Mouse (Mus musculus) CH12.LX (cell line): ENCODE data around the gene Trex2. TPM values are rescaled to one million over a fixed set of nuclear protein-coding genes. Genes with fewer than 3 reads are reported as not detected.
A peak's percentile ranks its signal among the peaks of the same experiment; 100 is the strongest.

Source experiments
- DNase-seq: peaks from one replicate; pipeline ENCODE4 v3.0.0-alpha.2; 2013; ENCODE audit errors: extremely low read depth
- H3K27ac ChIP-seq: 2 replicates; pipeline ENCODE4 v1.5.1; 2012; ENCODE audit warnings: low read depth, mild to moderate bottlenecking, control low read depth, moderate library complexity; ENCODE audit not compliant: insufficient read depth
- H3K27me3 ChIP-seq: replicated peaks from 2 replicates; pipeline ENCODE3; 2012; ENCODE audit warnings: inconsistent platforms
- H3K36me3 ChIP-seq, 2 experiments: replicated peaks in 1 of 2; 2 replicates each; pipeline versions ENCODE3 to v1.6.1; 2012; ENCODE audit warnings: inconsistent platforms in 1 of 2, low read length in 1 of 2, mild to moderate bottlenecking in 1 of 2, mixed read lengths in 1 of 2, moderate library complexity in 1 of 2; ENCODE audit not compliant: control insufficient read depth in 1 of 2, insufficient read depth in 1 of 2
- H3K4me1 ChIP-seq, 2 experiments: 2 replicates each; pipeline ENCODE4 v1.6.1; 2012; ENCODE audit warnings: inconsistent platforms in 1 of 2, moderate library complexity in 1 of 2; ENCODE audit not compliant: insufficient read depth in 2 of 2, control insufficient read depth in 1 of 2
- H3K4me2 ChIP-seq: 2 replicates; pipeline ENCODE4 v1.6.1; 2012; ENCODE audit warnings: low read depth, mild to moderate bottlenecking, control low read depth; ENCODE audit not compliant: poor library complexity, insufficient read depth, severe bottlenecking
- H3K4me3 ChIP-seq, 3 experiments: fragments of 150-350 bp in 1 of 3; sonication (generic) in 1 of 3; replicated peaks in 1 of 3; 2 replicates each; pipeline versions ENCODE3 to v1.5.1; 2011 to 2012; ENCODE audit warnings: low read depth in 2 of 3, low read length in 2 of 3, mild to moderate bottlenecking in 2 of 3, moderate library complexity in 2 of 3, control low read depth in 1 of 3, improper control_type of control experiment in 1 of 3, inconsistent platforms in 1 of 3, mixed read lengths in 1 of 3; ENCODE audit not compliant: poor library complexity in 1 of 3
- H3K79me2 ChIP-seq: replicated peaks from 2 replicates; pipeline ENCODE4 v1.6.1; 2012; ENCODE audit warnings: mild to moderate bottlenecking, moderate library complexity; ENCODE audit not compliant: control insufficient read depth, poor library complexity, insufficient read depth, severe bottlenecking; ENCODE audit errors: extremely low read depth
- H3K9ac ChIP-seq: 2 replicates; pipeline ENCODE4 v1.6.1; 2012; ENCODE audit warnings: low read depth, mild to moderate bottlenecking, control low read depth, moderate library complexity; ENCODE audit not compliant: insufficient read depth
- H3K9me3 ChIP-seq: replicated peaks from 2 replicates; pipeline ENCODE3; 2012; ENCODE audit warnings: low read length, inconsistent platforms, mixed read lengths
- BHLHE40 ChIP-seq: IDR thresholded peaks from 2 replicates; pipeline ENCODE4 v1.6.1; 2011; ENCODE audit warnings: mild to moderate bottlenecking, low read depth, low read length, improper control_type of control experiment
- CHD1 ChIP-seq: IDR thresholded peaks from 2 replicates; pipeline ENCODE4 v1.6.1; 2012; ENCODE audit warnings: low read depth, low read length, improper control_type of control experiment, inconsistent platforms
- CTCF ChIP-seq, 2 experiments: IDR thresholded peaks in 1 of 2; conservative IDR thresholded peaks in 1 of 2; 2 replicates each; pipeline ENCODE4 v1.5.1; 2011 to 2012; ENCODE audit warnings: low read depth in 2 of 2, low read length in 2 of 2, improper control_type of control experiment in 1 of 2, inconsistent platforms in 1 of 2, mild to moderate bottlenecking in 1 of 2, moderate library complexity in 1 of 2
- E2F4 ChIP-seq: IDR thresholded peaks from 2 replicates; pipeline ENCODE4 v1.6.1; 2011; ENCODE audit warnings: low read depth, low read length, improper control_type of control experiment; ENCODE audit not compliant: insufficient replicate concordance
- ELF1 ChIP-seq: IDR thresholded peaks from 2 replicates; pipeline ENCODE4 v1.6.1; 2014; ENCODE audit warnings: low read depth, mild to moderate bottlenecking, inconsistent platforms, low read length, improper control_type of control experiment
- ETS1 ChIP-seq: conservative IDR thresholded peaks from 2 replicates; pipeline ENCODE4 v1.6.1; 2012; ENCODE audit warnings: low read depth, mild to moderate bottlenecking, inconsistent platforms, low read length, improper control_type of control experiment, moderate library complexity
- GABPA ChIP-seq: IDR thresholded peaks from 2 replicates; pipeline ENCODE4 v1.6.1; 2012; ENCODE audit warnings: low read depth, low read length, improper control_type of control experiment, inconsistent platforms; ENCODE audit not compliant: insufficient replicate concordance
- HCFC1 ChIP-seq: IDR thresholded peaks from 2 replicates; pipeline ENCODE4 v1.6.1; 2012; ENCODE audit warnings: low read depth, mild to moderate bottlenecking, inconsistent platforms, low read length, improper control_type of control experiment
- IRF4 ChIP-seq: IDR thresholded peaks from 2 replicates; pipeline ENCODE4 v1.6.1; 2014; ENCODE audit warnings: low read depth, mild to moderate bottlenecking, inconsistent platforms, low read length, improper control_type of control experiment
- JUN ChIP-seq: IDR thresholded peaks from 2 replicates; pipeline ENCODE4 v1.6.1; 2011; ENCODE audit warnings: low read depth, mild to moderate bottlenecking, low read length, improper control_type of control experiment, moderate library complexity; ENCODE audit not compliant: insufficient read depth
- JUND ChIP-seq: conservative IDR thresholded peaks from 2 replicates; pipeline ENCODE4 v1.6.1; 2011; ENCODE audit warnings: low read depth, low read length, improper control_type of control experiment
- KAT2A ChIP-seq: IDR thresholded peaks from 2 replicates; pipeline ENCODE4 v1.6.1; 2012; ENCODE audit warnings: low read length, improper control_type of control experiment, inconsistent platforms; ENCODE audit not compliant: insufficient replicate concordance
- MAFK ChIP-seq: IDR thresholded peaks from 2 replicates; pipeline ENCODE4 v1.6.1; 2011; ENCODE audit warnings: low read length, improper control_type of control experiment; ENCODE audit not compliant: insufficient replicate concordance
- MAX ChIP-seq: IDR thresholded peaks from 2 replicates; pipeline ENCODE4 v1.6.1; 2011; ENCODE audit warnings: low read length, improper control_type of control experiment
- MAZ ChIP-seq: IDR thresholded peaks from 2 replicates; pipeline ENCODE4 v1.6.1; 2012; ENCODE audit warnings: low read depth, mild to moderate bottlenecking, inconsistent platforms, low read length, improper control_type of control experiment, moderate library complexity
- MEF2A ChIP-seq: IDR thresholded peaks from 2 replicates; pipeline ENCODE4 v1.6.1; 2014; ENCODE audit warnings: low read depth, mild to moderate bottlenecking, inconsistent platforms, low read length, improper control_type of control experiment, borderline replicate concordance
- MXI1 ChIP-seq: IDR thresholded peaks from 2 replicates; pipeline ENCODE4 v1.6.1; 2011; ENCODE audit warnings: mild to moderate bottlenecking, low read depth, low read length, improper control_type of control experiment
- MYC ChIP-seq: IDR thresholded peaks from 2 replicates; pipeline ENCODE4 v1.6.1; 2011; ENCODE audit warnings: low read depth, mild to moderate bottlenecking, improper control_type of control experiment, low read length
- NELFE ChIP-seq: IDR thresholded peaks from 2 replicates; pipeline ENCODE4 v1.6.1; 2011; ENCODE audit warnings: low read depth, low read length, improper control_type of control experiment
- NRF1 ChIP-seq: IDR thresholded peaks from 2 replicates; pipeline ENCODE4 v1.6.1; 2014; ENCODE audit warnings: low read depth, mild to moderate bottlenecking, inconsistent platforms, low read length, improper control_type of control experiment, moderate library complexity
- PAX5 ChIP-seq: IDR thresholded peaks from 2 replicates; pipeline ENCODE4 v1.6.1; 2012; ENCODE audit warnings: low read length, inconsistent platforms, mixed read lengths
- POLR2A ChIP-seq: IDR thresholded peaks from 2 replicates; pipeline ENCODE4 v1.6.1; 2011; ENCODE audit warnings: low read depth, mild to moderate bottlenecking, improper control_type of control experiment, low read length
- POLR2AphosphoS2 ChIP-seq: IDR thresholded peaks from 2 replicates; pipeline ENCODE4 v1.6.1; 2011; ENCODE audit warnings: low read depth, low read length, improper control_type of control experiment
- RAD21 ChIP-seq: IDR thresholded peaks from 2 replicates; pipeline ENCODE4 v1.6.1; 2011; ENCODE audit warnings: low read depth, mild to moderate bottlenecking, low read length, improper control_type of control experiment, moderate library complexity
- RCOR1 ChIP-seq: conservative IDR thresholded peaks from 2 replicates; pipeline ENCODE4 v1.6.1; 2012; ENCODE audit warnings: low read depth, mild to moderate bottlenecking, inconsistent platforms, low read length, improper control_type of control experiment
- SMC3 ChIP-seq: IDR thresholded peaks from 2 replicates; pipeline ENCODE4 v1.6.1; 2011; ENCODE audit warnings: low read depth, low read length, improper control_type of control experiment
- TBP ChIP-seq: conservative IDR thresholded peaks from 2 replicates; pipeline ENCODE4 v1.6.1; 2011; ENCODE audit warnings: low read depth, low read length, improper control_type of control experiment
- TCF12 ChIP-seq: IDR thresholded peaks from 2 replicates; pipeline ENCODE4 v1.6.1; 2014; ENCODE audit warnings: low read depth, mild to moderate bottlenecking, inconsistent platforms, low read length, improper control_type of control experiment
- UBTF ChIP-seq: IDR thresholded peaks from 2 replicates; pipeline ENCODE4 v1.6.1; 2012; ENCODE audit warnings: low read depth, mild to moderate bottlenecking, inconsistent platforms, low read length, improper control_type of control experiment, moderate library complexity
- USF2 ChIP-seq: conservative IDR thresholded peaks from 2 replicates; pipeline ENCODE4 v1.6.1; 2011; ENCODE audit warnings: low read depth, low read length, improper control_type of control experiment
- ZC3H11A ChIP-seq: IDR thresholded peaks from 2 replicates; pipeline ENCODE4 v1.6.1; 2012; ENCODE audit warnings: low read depth, mild to moderate bottlenecking, inconsistent platforms, low read length, improper control_type of control experiment
- ZKSCAN1 ChIP-seq: IDR thresholded peaks from 2 replicates; pipeline ENCODE4 v1.6.1; 2012; ENCODE audit warnings: low read depth, inconsistent platforms, low read length, improper control_type of control experiment, borderline replicate concordance
- ZNF384 ChIP-seq: IDR thresholded peaks from 2 replicates; pipeline ENCODE4 v1.6.1; 2012; ENCODE audit warnings: low read depth, low read length, improper control_type of control experiment, inconsistent platforms
- dilution Hi-C: fragments of 300-500 bp; cut with MboI; formaldehyde crosslinking; loops from 2 replicates; pipeline ENCODE4 v1.14.3; 2020; ENCODE audit warnings: low sequenced_read_pairs; ENCODE audit not compliant: extremely low pct_unique_long_range_greater_than_20kb, extremely low pct_ligation_motif_present
- in situ Hi-C: fragments of 300-500 bp; cut with MboI; formaldehyde crosslinking; loops from 3 replicates; pipeline ENCODE4 v1.14.3; 2019; ENCODE audit warnings: low sequenced_read_pairs, low pct_ligation_motif_present, low pct_unique_long_range_greater_than_20kb, mixed read lengths
- polyA plus RNA-seq: library from polyadenylated mRNA; unstranded; fragments of >175 nt; gene quantifications from 2 replicates; pipeline ENCODE4 v1.2.1, GENCODE M21; 2012; ENCODE audit warnings: low read depth; ENCODE audit not compliant: insufficient read length
- total RNA-seq, 2 experiments: library from RNA; depleted of rRNA; stranded (reverse); fragments of 300-350 nt in 1 of 2; fragments of >200 nt in 1 of 2; gene quantifications; 2 replicates each; pipeline ENCODE4 v1.2.3; 2012 to 2014

Gene Trex2
- total and polyA plus RNA-seq, 3 experiments = not detected

DNA sequence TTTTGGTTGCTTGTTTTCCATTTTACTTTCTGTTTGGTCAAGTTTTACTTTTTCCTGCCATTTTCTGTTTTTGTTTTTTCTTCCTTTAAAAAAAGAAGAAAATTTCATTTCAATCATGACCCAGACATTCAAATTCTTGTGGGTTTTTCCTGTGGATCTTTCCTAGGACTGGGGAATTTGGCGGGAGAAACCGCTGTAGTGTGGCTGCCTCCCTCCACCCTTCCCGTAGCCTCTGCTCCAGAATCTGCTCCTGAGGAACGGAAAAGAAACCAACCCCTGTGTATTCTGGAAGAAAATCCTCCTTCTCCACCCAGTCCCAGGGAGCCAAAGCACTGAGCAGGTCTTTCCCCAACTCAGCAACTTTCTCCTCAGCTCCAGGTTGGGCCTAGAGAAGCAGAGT, 25.6 kb upstream of the Trex2 start:
- H3K27ac ChIP-seq = no peak overlapping the region
- H3K9me3 ChIP-seq = no peaks in the 10 kb centered on the region
- no peaks in the 10 kb centered on the region for H3K79me2 ChIP-seq
- in situ Hi-C loops = no loop called here
- H3K4me1 ChIP-seq = peaks cover 0 to 7% of the 10 kb centered on the region in 2 experiments; a peak in 2 of 4 replicates
- DNase-seq = no peak
- no peaks in the 10 kb centered on the region for H3K36me3 ChIP-seq
- no peaks in the 10 kb centered on the region for H3K27me3 ChIP-seq
- no peak for TF ChIP-seq KAT2A
- dilution Hi-C loops = no loop called here
- H3K9ac ChIP-seq = no peak overlapping the region
- no peak overlapping the region for H3K4me3 ChIP-seq
- H3K4me2 ChIP-seq = no peak overlapping the region

DNA sequence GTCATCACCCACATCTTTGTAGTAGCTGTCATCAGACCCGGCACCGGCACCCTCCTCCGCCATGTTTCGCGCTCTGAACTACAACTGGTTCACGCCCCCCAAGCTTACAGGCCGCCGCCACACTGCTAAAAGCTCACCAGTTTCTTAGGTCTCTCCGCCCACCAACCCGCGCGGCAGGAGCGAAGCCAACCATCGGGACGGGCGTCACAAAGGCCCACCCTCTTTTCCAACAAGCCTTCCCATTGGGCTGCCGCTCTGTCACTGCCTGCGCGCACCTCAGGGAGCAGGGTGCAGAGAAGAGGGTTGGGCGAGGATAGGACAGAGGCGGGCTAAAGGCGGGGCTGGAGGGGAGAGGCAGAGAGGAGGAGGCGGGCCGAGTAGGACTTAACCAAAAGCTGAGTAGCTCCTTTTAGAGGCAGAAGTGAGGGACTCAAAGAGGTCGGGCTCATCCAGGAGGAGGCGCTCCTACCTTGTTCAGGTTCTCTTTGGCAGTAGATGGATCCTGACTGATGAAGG, 23.8 kb upstream of the Trex2 start, which contains the start of gene Haus7:
Haus7 (minus strand) TSS at position 168 of the 516 bp plus-strand sequence.
- H3K4me1 ChIP-seq = peaks cover 0 to 7% of the 10 kb centered on the region in 2 experiments; a peak in 2 of 4 replicates
- peaks cover 0 to 4% of the 10 kb centered on the region in 2 experiments for H3K36me3 ChIP-seq
- H3K9ac ChIP-seq = peak within 1 kb of the TSS; percentile 65
- in situ Hi-C loops = no loop called here
- peak; percentile 92 for DNase-seq
- no peak within 1 kb of the TSS for H3K27ac ChIP-seq
- H3K9me3 ChIP-seq = no peaks in the 10 kb centered on the region
- no peaks in the 10 kb centered on the region for H3K27me3 ChIP-seq
- dilution Hi-C loops = no loop called here
- H3K79me2 ChIP-seq = no peaks in the 10 kb centered on the region
- peak within 1 kb of the TSS; percentile 93 for H3K4me2 ChIP-seq
- peak within 1 kb of the TSS; percentile 60 to 82 (median 65) for H3K4me3 ChIP-seq
- TF ChIP-seq MAX (no peak), TBP (no peak), UBTF (no peak), CHD1 (no peak), MXI1 (peak; percentile 38; the same call in 1 of the 2 replicates), JUN (no peak), ELF1 (0 out of 2 replicates have a peak, but pooled peaks have one; percentile 12), MYC (no peak), KAT2A (no peak), MEF2A (no peak), POLR2A (peak; percentile 57; the same call in 1 of the 2 replicates), NRF1 (peak; percentile 69), ZNF384 (no peak), MAFK (no peak), HCFC1 (no peak), ETS1 (no peak), TCF12 (no peak), BHLHE40 (no peak), CTCF (conservative IDR thresholded peaks at IDR 0.05 in 1 of 2, IDR thresholded peaks at IDR 0.05 in 1 of 2; ENCODE audit: low read depth in 2 of 2, low read length in 2 of 2) (peak in 1 of 2 experiments; percentile 73; a peak in 3 of 4 replicates), MAZ (no peak), PAX5 (no peak), ZKSCAN1 (no peak), RAD21 (peak; percentile 65), GABPA (no peak), E2F4 (no peak), JUND (no peak), RCOR1 (no peak), ZC3H11A (no peak), NELFE (peak; percentile 50), USF2 (no peak), SMC3 (peak; percentile 76), POLR2AphosphoS2 (no peak), IRF4 (no peak)
